Mouse (Mus musculus): ENCODE measurements around the gene Fes. TPM values are rescaled to one million over a fixed set of nuclear protein-coding genes. Genes with fewer than 3 reads are reported as not detected.

The Fes gene
- total RNA-seq, 2 experiments from 2014 or later, result 16.7 to 18.2 TPM

Other genes with a start within 250 kb of the Fes start
- 10 to 100 TPM; 12.9 to 13.4 TPM for gene Sema4b, start 201.1 kb downstream of the Fes start, total RNA-seq (2021)
- 10 to 100 TPM; 18.1 to 22.5 TPM for gene Cib1, start 155.1 kb downstream of the Fes start, total RNA-seq (2021)
- 1 to 10 TPM; 1.9 TPM for gene Gdpgp1, start 155.1 kb downstream of the Fes start, total RNA-seq (2021)
- gene Ttll13, start 141.6 kb downstream of the Fes start, total RNA-seq (2021), result under 1 TPM; 0.46 to 0.55 TPM
- gene Ngrn, start 126.7 kb downstream of the Fes start, total RNA-seq (2021), result 10 to 100 TPM; 25.2 to 25.6 TPM
- 1 to 10 TPM; 7.0 to 7.4 TPM for gene Vps33b, start 118.3 kb downstream of the Fes start, total RNA-seq (2021)
- 10 to 100 TPM; 12.4 to 19.8 TPM for gene Prc1, start 93.5 kb downstream of the Fes start, total RNA-seq (2021)
- 1 to 10 TPM; 6.8 to 7.6 TPM for gene Rccd1, start 63.5 kb downstream of the Fes start, total RNA-seq (2021)
- 10 to 100 TPM; 17.9 to 19.2 TPM for gene Unc45a, start 46.9 kb downstream of the Fes start, total RNA-seq (2021)
- gene Hddc3, start 44.8 kb downstream of the Fes start, total RNA-seq (2021), result 10 to 100 TPM; 29.7 to 31.3 TPM
- gene Man2a2, start 16.6 kb downstream of the Fes start, total RNA-seq (2021), result 10 to 100 TPM; 68.8 to 69.3 TPM
- 100 to 1,000 TPM; 115 to 127 TPM for gene Furin, start 17.5 kb upstream of the Fes start, total RNA-seq (2021)
- 1 to 10 TPM; 3.2 to 4.2 TPM for gene Blm, start 147.2 kb upstream of the Fes start, total RNA-seq (2021)